Mouse (Mus musculus): ENCODE data around the gene Sptbn4. TPM values are rescaled to one million over a fixed set of nuclear protein-coding genes. Genes with fewer than 3 reads are reported as not detected.

Gene Sptbn4
- polyA plus RNA-seq, 1 experiment from 2014 or later: 0.40 TPM

DNA sequence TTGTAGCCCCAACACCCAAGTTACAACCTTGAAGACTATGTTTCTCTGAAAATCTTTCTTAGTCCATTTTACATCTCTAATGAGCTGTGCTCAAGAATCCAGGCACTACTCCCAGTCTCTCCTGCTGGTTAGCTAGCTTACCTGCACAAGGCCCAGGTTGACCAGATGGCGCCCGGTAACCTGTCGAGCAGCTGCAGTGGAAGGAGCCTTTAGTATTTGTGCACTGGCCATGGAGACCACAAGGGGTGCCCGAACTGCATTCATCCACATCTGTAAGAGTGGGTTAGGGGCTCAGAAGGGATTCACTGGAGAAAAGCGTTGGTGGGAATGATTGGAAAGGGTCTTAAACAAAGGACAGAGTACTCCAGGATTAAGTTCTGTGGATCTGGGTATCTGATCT is 124.5 kb downstream of the Sptbn4 start:
- DNase-seq (ENCODE audit: low spot score) (no peak), ATAC-seq (ENCODE audit: low read depth) (no peak)
- H3K9ac ChIP-seq (ENCODE audit: low read depth, low read length): no peak overlapping the region
- H3K27me3 ChIP-seq (replicated peaks; ENCODE audit: control insufficient read depth, insufficient read depth, low read length): peaks cover 34% of the 10 kb centered on the region
- H3K4me3 ChIP-seq (ENCODE audit: low read depth, low read length): no peak overlapping the region
- H3K4me2 ChIP-seq (ENCODE audit: low read depth, low read length): no peak overlapping the region
- peaks cover 31% of the 10 kb centered on the region for H3K36me3 ChIP-seq (ENCODE audit: control insufficient read depth, insufficient read depth, low read length)
- H3K27ac ChIP-seq (replicated peaks; ENCODE audit: low read depth, low read length): no peak overlapping the region
- H3K4me1 ChIP-seq (ENCODE audit: control insufficient read depth, insufficient read depth, low read length): peaks cover 9% of the 10 kb centered on the region; the same call in 1 of the 2 replicates
- 93% methylated on average over 5 of the region's 5 CpGs for WGBS
- H3K9me3 ChIP-seq (ENCODE audit: control insufficient read depth, low read length): no peaks in the 10 kb centered on the region

GRCm38 (mm10) chr7:27322291-27322690 is 125.2 kb downstream of the Sptbn4 start:
- DNase-seq (ENCODE audit: low spot score): no peak
- no peak overlapping the region for H3K4me3 ChIP-seq (ENCODE audit: low read depth, low read length)
- H3K4me1 ChIP-seq (ENCODE audit: control insufficient read depth, insufficient read depth, low read length): peaks cover 9% of the 10 kb centered on the region; the same call in 1 of the 2 replicates
- H3K36me3 ChIP-seq (ENCODE audit: control insufficient read depth, insufficient read depth, low read length): peaks cover 32% of the 10 kb centered on the region
- H3K27me3 ChIP-seq (replicated peaks; ENCODE audit: control insufficient read depth, insufficient read depth, low read length): peaks cover 27% of the 10 kb centered on the region
- 21% methylated on average over 10 of the region's 13 CpGs for WGBS
- H3K27ac ChIP-seq (replicated peaks; ENCODE audit: low read depth, low read length): no peak overlapping the region
- H3K4me2 ChIP-seq (ENCODE audit: low read depth, low read length): no peak overlapping the region
- H3K9ac ChIP-seq (ENCODE audit: low read depth, low read length): no peak overlapping the region
- no peaks in the 10 kb centered on the region for H3K9me3 ChIP-seq (ENCODE audit: control insufficient read depth, low read length)
- ATAC-seq (ENCODE audit: low read depth): no peak

DNA sequence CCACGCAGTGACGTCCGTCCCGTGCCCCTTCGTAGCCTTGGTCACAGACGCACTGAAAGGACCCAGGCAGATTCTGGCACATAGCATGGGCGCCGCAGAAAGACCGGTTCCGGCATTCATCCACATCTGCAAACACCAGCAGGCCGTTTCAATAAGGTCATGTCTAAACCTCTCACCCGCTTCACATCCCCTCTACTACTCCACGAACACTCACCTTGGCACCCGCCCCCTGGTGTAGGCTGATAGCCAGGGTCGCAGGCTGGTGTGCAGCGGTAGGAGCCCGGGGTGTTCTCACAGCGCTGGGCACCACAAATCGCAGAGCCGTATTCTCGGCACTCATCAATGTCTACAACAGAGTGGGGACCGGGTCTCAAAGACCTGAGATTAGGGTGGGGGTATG is 128.1 kb downstream of the Sptbn4 start:
- Histone ChIP-seq H3K4me1 (ENCODE audit: control insufficient read depth, insufficient read depth, low read length) (no peaks in the 10 kb centered on the region), H3K27me3 (replicated peaks; ENCODE audit: control insufficient read depth, insufficient read depth, low read length) (peaks cover 2% of the 10 kb centered on the region; the same call in 1 of the 2 replicates), H3K9me3 (ENCODE audit: control insufficient read depth, low read length) (peaks cover 2% of the 10 kb centered on the region; the same call in 1 of the 2 replicates), H3K27ac (replicated peaks; ENCODE audit: low read depth, low read length) (no peak overlapping the region), H3K4me3 (ENCODE audit: low read depth, low read length) (no peak overlapping the region), H3K9ac (ENCODE audit: low read depth, low read length) (no peak overlapping the region), H3K4me2 (ENCODE audit: low read depth, low read length) (no peak overlapping the region), H3K36me3 (ENCODE audit: control insufficient read depth, insufficient read depth, low read length) (peaks cover 27% of the 10 kb centered on the region)
- DNase-seq (ENCODE audit: low spot score): no peak
- 91% methylated on average over 22 of the region's 22 CpGs for WGBS
- ATAC-seq (ENCODE audit: low read depth): no peak

GRCm38 (mm10) chr7:27315958-27316357 is 131.5 kb downstream of the Sptbn4 start:
- WGBS: 21% methylated on average over 7 of the region's 7 CpGs
- H3K4me2 ChIP-seq (ENCODE audit: low read depth, low read length): no peak overlapping the region
- ATAC-seq (ENCODE audit: low read depth) (peak; percentile 93), DNase-seq (ENCODE audit: low spot score) (peak; percentile 87)
- H3K27me3 ChIP-seq (replicated peaks; ENCODE audit: control insufficient read depth, insufficient read depth, low read length): no peaks in the 10 kb centered on the region
- H3K4me3 ChIP-seq (ENCODE audit: low read depth, low read length): no peak overlapping the region
- no peak overlapping the region for H3K9ac ChIP-seq (ENCODE audit: low read depth, low read length)
- no peaks in the 10 kb centered on the region for H3K4me1 ChIP-seq (ENCODE audit: control insufficient read depth, insufficient read depth, low read length)
- peaks cover 33% of the 10 kb centered on the region for H3K36me3 ChIP-seq (ENCODE audit: control insufficient read depth, insufficient read depth, low read length)
- no peak overlapping the region for H3K27ac ChIP-seq (replicated peaks; ENCODE audit: low read depth, low read length)
- H3K9me3 ChIP-seq (ENCODE audit: control insufficient read depth, low read length): peaks cover 12% of the 10 kb centered on the region; the same call in 1 of the 2 replicates

GRCm38 (mm10) chr7:27314393-27314792 is 133.1 kb downstream of the Sptbn4 start:
- no peak overlapping the region for H3K9ac ChIP-seq (ENCODE audit: low read depth, low read length)
- no peak overlapping the region for H3K4me2 ChIP-seq (ENCODE audit: low read depth, low read length)
- peaks cover 29% of the 10 kb centered on the region for H3K36me3 ChIP-seq (ENCODE audit: control insufficient read depth, insufficient read depth, low read length)
- peaks cover 8% of the 10 kb centered on the region; the same call in 1 of the 2 replicates for H3K4me1 ChIP-seq (ENCODE audit: control insufficient read depth, insufficient read depth, low read length)
- H3K27me3 ChIP-seq (replicated peaks; ENCODE audit: control insufficient read depth, insufficient read depth, low read length): no peaks in the 10 kb centered on the region; the same call in 1 of the 2 replicates
- 91% methylated on average over 3 of the region's 3 CpGs for WGBS
- H3K27ac ChIP-seq (replicated peaks; ENCODE audit: low read depth, low read length): no peak overlapping the region
- H3K9me3 ChIP-seq (ENCODE audit: control insufficient read depth, low read length): peaks cover 12% of the 10 kb centered on the region; the same call in 1 of the 2 replicates
- no peak for ATAC-seq (ENCODE audit: low read depth)
- H3K4me3 ChIP-seq (ENCODE audit: low read depth, low read length): no peak overlapping the region
- DNase-seq (ENCODE audit: low spot score): no peak

DNA sequence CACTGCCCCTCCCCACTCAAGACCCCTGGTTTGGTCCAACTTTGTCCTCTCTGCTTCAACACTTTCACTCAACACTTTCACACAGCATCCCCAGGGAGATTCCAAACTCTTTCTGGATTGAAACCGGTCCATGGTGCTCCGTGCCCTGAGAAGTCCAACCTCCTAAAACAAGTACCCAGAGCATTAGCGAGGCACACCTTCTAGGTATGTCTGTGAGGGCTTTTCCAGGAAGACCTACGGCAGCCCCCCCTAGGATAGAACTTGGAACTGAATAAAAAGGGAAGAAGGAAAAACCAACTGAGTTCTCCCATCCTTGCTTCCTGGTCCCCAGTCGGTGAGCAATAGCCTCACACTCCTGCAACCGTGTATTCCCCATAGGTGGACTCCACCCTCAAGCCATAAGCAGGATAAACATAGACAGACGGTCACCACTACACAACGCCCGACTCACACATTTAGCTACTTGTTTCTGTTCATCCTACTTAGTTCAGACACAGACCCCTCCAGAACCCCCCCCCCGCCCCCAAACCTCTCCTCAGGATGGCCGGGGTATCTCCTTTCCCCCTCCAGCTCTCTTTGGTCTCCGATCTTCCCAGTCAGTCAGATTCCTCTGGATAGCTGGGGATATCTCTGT is 135.7 kb downstream of the Sptbn4 start:
- Histone ChIP-seq H3K4me2 (ENCODE audit: low read depth, low read length) (no peak overlapping the region), H3K9ac (ENCODE audit: low read depth, low read length) (no peak overlapping the region), H3K36me3 (ENCODE audit: control insufficient read depth, insufficient read depth, low read length) (peaks cover 20% of the 10 kb centered on the region; the same call in 1 of the 2 replicates), H3K9me3 (ENCODE audit: control insufficient read depth, low read length) (peaks cover 12% of the 10 kb centered on the region; the same call in 1 of the 2 replicates), H3K4me3 (ENCODE audit: low read depth, low read length) (no peak overlapping the region), H3K27ac (replicated peaks; ENCODE audit: low read depth, low read length) (no peak overlapping the region), H3K4me1 (ENCODE audit: control insufficient read depth, insufficient read depth, low read length) (peaks cover 8% of the 10 kb centered on the region; the same call in 1 of the 2 replicates), H3K27me3 (replicated peaks; ENCODE audit: control insufficient read depth, insufficient read depth, low read length) (no peaks in the 10 kb centered on the region; the same call in 1 of the 2 replicates)
- no peak for DNase-seq (ENCODE audit: low spot score)
- WGBS: 90% methylated on average over 12 of the region's 12 CpGs
- no peak for ATAC-seq (ENCODE audit: low read depth)

DNA sequence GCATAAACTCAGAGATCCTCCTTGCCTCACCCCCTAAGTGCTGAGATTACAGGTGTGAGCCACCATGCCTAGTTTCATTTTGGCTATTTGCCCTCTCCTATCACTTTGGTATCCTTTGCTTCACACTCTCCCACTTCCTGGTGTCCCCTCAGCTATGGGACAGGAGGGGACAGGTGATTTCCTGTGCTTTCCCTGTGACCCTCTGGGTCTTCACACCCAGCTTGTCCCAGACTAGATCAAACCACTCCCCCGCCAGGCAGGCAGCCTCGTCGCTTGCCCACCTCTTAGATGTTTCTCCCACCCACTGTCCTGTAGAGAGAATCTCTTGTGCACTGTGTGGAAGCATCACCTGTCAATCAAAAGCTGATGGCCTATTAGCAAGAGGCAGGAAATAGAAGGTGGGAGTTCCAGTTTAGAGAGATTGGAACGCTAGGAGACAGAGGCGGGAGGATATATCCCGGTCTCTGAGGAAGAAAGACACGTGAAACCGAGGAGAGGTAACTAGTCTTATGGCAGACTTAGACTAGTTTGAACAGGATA is 136.4 kb downstream of the Sptbn4 start:
- no peak for DNase-seq (ENCODE audit: low spot score)
- H3K9ac ChIP-seq (ENCODE audit: low read depth, low read length): no peak overlapping the region

GRCm38 (mm10) chr7:27310306-27310705 is 137.2 kb downstream of the Sptbn4 start:
- Histone ChIP-seq H3K9ac (ENCODE audit: low read depth, low read length) (no peak overlapping the region), H3K36me3 (ENCODE audit: control insufficient read depth, insufficient read depth, low read length) (peaks cover 23% of the 10 kb centered on the region; the same call in 1 of the 2 replicates), H3K9me3 (ENCODE audit: control insufficient read depth, low read length) (peaks cover 12% of the 10 kb centered on the region; the same call in 1 of the 2 replicates), H3K4me2 (ENCODE audit: low read depth, low read length) (peak overlapping the region; percentile 34; the same call in 1 of the 2 replicates), H3K4me1 (ENCODE audit: control insufficient read depth, insufficient read depth, low read length) (peaks cover 8% of the 10 kb centered on the region; the same call in 1 of the 2 replicates), H3K27ac (replicated peaks; ENCODE audit: low read depth, low read length) (peak overlapping the region; percentile 44; the same call in 1 of the 2 replicates), H3K27me3 (replicated peaks; ENCODE audit: control insufficient read depth, insufficient read depth, low read length) (no peaks in the 10 kb centered on the region; the same call in 1 of the 2 replicates), H3K4me3 (ENCODE audit: low read depth, low read length) (peak overlapping the region; percentile 5; the same call in 1 of the 2 replicates)
- DNase-seq (ENCODE audit: low spot score) (peak; percentile 59), ATAC-seq (ENCODE audit: low read depth) (peak; percentile 71)
- 5% methylated on average over 11 of the region's 17 CpGs for WGBS

More for the DNA sequence above, 136.4 kb downstream of the Sptbn4 start:
- Histone ChIP-seq H3K9me3 (ENCODE audit: control insufficient read depth, low read length) (peaks cover 12% of the 10 kb centered on the region; the same call in 1 of the 2 replicates), H3K4me2 (ENCODE audit: low read depth, low read length) (no peak overlapping the region), H3K4me1 (ENCODE audit: control insufficient read depth, insufficient read depth, low read length) (peaks cover 8% of the 10 kb centered on the region; the same call in 1 of the 2 replicates), H3K27me3 (replicated peaks; ENCODE audit: control insufficient read depth, insufficient read depth, low read length) (no peaks in the 10 kb centered on the region; the same call in 1 of the 2 replicates), H3K4me3 (ENCODE audit: low read depth, low read length) (no peak overlapping the region), H3K27ac (replicated peaks; ENCODE audit: low read depth, low read length) (no peak overlapping the region), H3K36me3 (ENCODE audit: control insufficient read depth, insufficient read depth, low read length) (peaks cover 23% of the 10 kb centered on the region; the same call in 1 of the 2 replicates)
- WGBS: 42% methylated on average over 8 of the region's 8 CpGs
- no peak for ATAC-seq (ENCODE audit: low read depth)

Data from embryonic facial prominence, embryonic 14.5 days (tissue).